Mouse (Mus musculus) megakaryocyte, embryonic 14.5 days (primary cell): ENCODE measurements around the gene Ndufv2.
"Not testable (repeated sequence)": the region's sequence is repeated elsewhere in the genome, so short reads cannot be mapped to it uniquely, and the experiment has no call there.

Experiments used
- FLI1 ChIP-seq: IDR thresholded peaks from 2 replicates; pipeline ENCODE4 v1.6.1; 2012; ENCODE audit warnings: low read length, inconsistent platforms, mixed read lengths
- GATA1 ChIP-seq: IDR thresholded peaks from 3 replicates; pipeline ENCODE4 v1.6.1; 2012; ENCODE audit warnings: mixed read lengths, low read length, inconsistent platforms, borderline replicate concordance

DNA sequence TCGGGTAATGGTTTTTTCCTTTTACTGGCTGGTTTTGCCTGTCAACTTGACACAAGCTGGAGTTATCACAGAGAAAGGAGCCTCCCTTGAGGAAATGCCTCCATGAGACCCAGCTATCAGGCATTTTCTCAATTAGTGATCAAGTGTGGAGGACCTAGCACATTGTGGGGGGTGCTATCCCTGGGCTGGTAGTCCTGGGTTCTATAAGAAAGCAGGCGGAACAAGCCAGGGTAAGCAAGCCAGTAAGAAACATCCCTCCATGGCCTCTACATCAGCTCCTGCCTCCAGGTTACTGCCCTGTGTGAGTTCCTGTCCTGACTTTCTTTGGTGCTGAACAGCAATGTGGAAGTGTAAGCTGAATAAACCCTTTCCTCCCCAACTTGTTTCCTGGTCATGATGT is 32.3 kb downstream of the Ndufv2 start:
- not testable (repeated sequence) for TF ChIP-seq GATA1, FLI1
